Mouse (Mus musculus) limb, embryonic 11.5 days (tissue): Measurements from ENCODE around the gene Olfr142. TPM values are rescaled to one million over a fixed set of nuclear protein-coding genes. Genes with fewer than 3 reads are reported as not detected.
"Not testable (repeated sequence)": the region's sequence is repeated elsewhere in the genome, so short reads cannot be mapped to it uniquely, and the experiment has no call there.

Experiments used
- ATAC-seq: fragments of 200-750 bp; cut with Nextera tagmentation; 2 replicates; pipeline ENCODE4 v1.8.0; 2017; ENCODE audit warnings: low read depth; ENCODE audit not compliant: insufficient number of reproducible peaks, low FRiP score, low TSS enrichment
- DNase-seq: peaks from one replicate; pipeline ENCODE4 v3.0.0-alpha.2; 2015; ENCODE audit warnings: low spot score
- H3K27ac ChIP-seq: fragments of 300-500 bp; sonication (generic); replicated peaks from 2 replicates; pipeline ENCODE4 v1.5.1; 2014; ENCODE audit warnings: low read depth, mild to moderate bottlenecking, low read length
- H3K27me3 ChIP-seq: fragments of 300-500 bp; sonication (generic); 2 replicates; pipeline ENCODE4 v1.6.1; 2014; ENCODE audit warnings: mild to moderate bottlenecking, low read length, mixed read lengths; ENCODE audit not compliant: control insufficient read depth, insufficient read depth
- H3K36me3 ChIP-seq: fragments of 300-500 bp; sonication (generic); 2 replicates; pipeline ENCODE4 v1.6.1; 2014; ENCODE audit warnings: mild to moderate bottlenecking, low read length, moderate library complexity, mixed read lengths; ENCODE audit not compliant: control insufficient read depth, insufficient read depth
- H3K4me1 ChIP-seq: fragments of 300-500 bp; sonication (generic); 2 replicates; pipeline ENCODE4 v1.6.1; 2014; ENCODE audit warnings: low read length, mixed read lengths; ENCODE audit not compliant: control insufficient read depth, insufficient read depth
- H3K4me2 ChIP-seq: fragments of 300-500 bp; sonication (generic); 2 replicates; pipeline ENCODE4 v1.6.1; 2014; ENCODE audit warnings: low read depth, mild to moderate bottlenecking, moderate library complexity; ENCODE audit not compliant: severe bottlenecking
- H3K4me3 ChIP-seq: fragments of 300-500 bp; sonication (generic); 2 replicates; pipeline ENCODE4 v1.5.1; 2014; ENCODE audit warnings: low read depth, low read length
- H3K9ac ChIP-seq: fragments of 300-500 bp; sonication (generic); 2 replicates; pipeline ENCODE4 v1.6.1; 2014; ENCODE audit warnings: mild to moderate bottlenecking, low read length
- H3K9me3 ChIP-seq: fragments of 300-500 bp; sonication (generic); 2 replicates; pipeline ENCODE4 v1.6.1; 2016; ENCODE audit warnings: low read length; ENCODE audit not compliant: control insufficient read depth
- WGBS: fragments of 180-500 bp; shearing (Covaris S2); extraction: QIAGEN DNeasy Blood & Tissue Kit; methylation state at CpG from one replicate; pipeline ENCODE4 v1.1.7; 2014; 5-methylcytosine and 5-hydroxymethylcytosine counted together
- polyA plus RNA-seq: library from polyadenylated mRNA; unstranded; fragments of >200 nt; fragmentation: Nextera tagmentation; extraction: Ambion mirVana; gene quantifications from 2 replicates; pipeline ENCODE4 v1.2.1, GENCODE M21; 2014

Gene Olfr142
- not detected in 2 replicates for polyA plus RNA-seq

DNA sequence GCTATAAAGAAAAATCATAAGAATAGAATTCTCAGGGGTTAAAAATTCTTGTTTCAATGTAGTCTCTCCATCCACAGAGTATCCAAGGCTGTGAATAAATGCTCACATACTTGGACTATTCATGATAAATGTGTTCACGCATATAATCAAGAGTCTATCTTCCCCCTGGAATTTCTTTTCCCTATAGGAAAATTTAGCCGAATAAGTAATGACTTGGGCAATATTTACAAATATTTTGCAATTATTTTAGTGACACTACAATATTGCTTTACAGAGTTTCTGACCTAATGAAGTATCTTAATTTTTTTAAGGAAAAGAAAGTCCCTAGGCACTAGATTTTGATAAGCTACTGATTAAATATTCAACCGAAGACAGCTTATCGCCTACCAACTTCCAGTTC is at the start of gene Olfr142:
Gene Olfr142 (minus strand): TSS at position 101 of the 400 bp plus-strand sequence.
- 97% methylated on average over 4 of the region's 4 CpGs for WGBS
- ATAC-seq (no peak), DNase-seq (no peak)
- H3K36me3 ChIP-seq, result no peaks in the 10 kb centered on the region
- H3K4me3 ChIP-seq, result no peak within 1 kb of the TSS
- H3K4me2 ChIP-seq, result no peak within 1 kb of the TSS
- H3K9ac ChIP-seq, result no peak within 1 kb of the TSS
- H3K4me1 ChIP-seq, result no peaks in the 10 kb centered on the region
- no peaks in the 10 kb centered on the region for H3K9me3 ChIP-seq
- H3K27ac ChIP-seq, result no peak within 1 kb of the TSS
- no peaks in the 10 kb centered on the region for H3K27me3 ChIP-seq

GRCm38 (mm10) chr2:90292741-90293140 is 35.3 kb upstream of the Olfr142 start, which contains the start of gene Olfr1272:
Gene Olfr1272 (minus strand): TSS chr2:90292841.
- H3K27me3 ChIP-seq, result no peaks in the 10 kb centered on the region
- no peak within 1 kb of the TSS for H3K4me3 ChIP-seq
- 91% methylated on average over 6 of the region's 6 CpGs for WGBS
- DNase-seq (no peak), ATAC-seq (no peak)
- no peak within 1 kb of the TSS for H3K9ac ChIP-seq
- H3K4me2 ChIP-seq, result no peak within 1 kb of the TSS
- no peak within 1 kb of the TSS for H3K27ac ChIP-seq
- no peaks in the 10 kb centered on the region for H3K4me1 ChIP-seq
- H3K9me3 ChIP-seq, result no peaks in the 10 kb centered on the region
- H3K36me3 ChIP-seq, result no peaks in the 10 kb centered on the region

DNA sequence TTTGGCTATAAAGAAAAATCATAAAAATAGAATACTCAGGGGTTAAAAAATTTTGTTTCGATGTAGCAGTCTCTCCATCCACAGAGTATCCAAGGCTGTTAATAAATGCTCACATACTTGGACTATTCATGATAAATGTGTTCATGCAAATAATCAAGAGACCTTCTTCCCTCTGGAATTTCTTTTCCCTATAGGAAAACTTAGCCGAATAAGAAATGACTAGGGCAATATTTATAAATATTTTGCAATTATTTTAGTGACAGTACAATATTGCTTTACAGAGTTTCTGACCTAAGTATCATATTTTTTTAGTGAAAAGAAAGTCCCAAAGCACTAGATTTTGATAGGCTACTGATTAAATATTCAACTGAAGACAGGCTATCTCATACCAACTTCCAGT is 13.5 kb upstream of the Olfr142 start, which contains the start of gene Olfr1271:
Gene Olfr1271 (minus strand): TSS at position 101 of the 400 bp plus-strand sequence.
- ATAC-seq, result no peak
- no peaks in the 10 kb centered on the region for H3K27me3 ChIP-seq
- 91% methylated on average over 2 of the region's 2 CpGs for WGBS

GRCm38 (mm10) chr2:90224393-90224792 is 33.0 kb downstream of the Olfr142 start, which contains the start of gene Olfr1506:
Gene Olfr1506 (minus strand): TSS chr2:90224493.
- not testable (repeated sequence) for H3K27ac ChIP-seq, H3K4me3 ChIP-seq, ATAC-seq, H3K4me1 ChIP-seq, H3K27me3 ChIP-seq, DNase-seq, H3K9ac ChIP-seq, H3K4me2 ChIP-seq, H3K9me3 ChIP-seq, H3K36me3 ChIP-seq
- WGBS, result no CpG with 5 or more reads among the region's 6 CpGs

More for the DNA sequence above, 13.5 kb upstream of the Olfr142 start, which contains the start of gene Olfr1271:
- Histone ChIP-seq H3K36me3 (no peaks in the 10 kb centered on the region), H3K9me3 (no peaks in the 10 kb centered on the region), H3K4me2 (no peak within 1 kb of the TSS), H3K4me3 (no peak within 1 kb of the TSS), H3K9ac (no peak within 1 kb of the TSS), H3K4me1 (no peaks in the 10 kb centered on the region), H3K27ac (no peak within 1 kb of the TSS)
- no peak for DNase-seq

Other genes with a start within 250 kb of the Olfr142 start
- not detected in 2 replicates for gene Olfr1263, start 245.5 kb downstream of the Olfr142 start, polyA plus RNA-seq
- gene Olfr1264, start 232.0 kb downstream of the Olfr142 start, polyA plus RNA-seq, result not detected in 2 replicates
- not detected in 2 replicates for gene Olfr1265, start 222.3 kb downstream of the Olfr142 start, polyA plus RNA-seq
- not detected in 2 replicates for gene Olfr140, start 194.0 kb downstream of the Olfr142 start, polyA plus RNA-seq
- not detected in 2 replicates for gene Olfr1269, start 136.2 kb downstream of the Olfr142 start, polyA plus RNA-seq
- not detected in 2 replicates for gene Olfr32, start 115.3 kb downstream of the Olfr142 start, polyA plus RNA-seq
- not detected in 2 replicates for gene Olfr1270, start 104.5 kb downstream of the Olfr142 start, polyA plus RNA-seq
- gene Olfr1506, start 33.1 kb downstream of the Olfr142 start, polyA plus RNA-seq, result not detected in 2 replicates
- gene Olfr1271, start 13.4 kb upstream of the Olfr142 start, polyA plus RNA-seq, result not detected in 2 replicates
- not detected in 2 replicates for gene Olfr1272, start 35.2 kb upstream of the Olfr142 start, polyA plus RNA-seq
- not detected in 2 replicates for gene Gm13769, start 64.6 kb upstream of the Olfr142 start, polyA plus RNA-seq
- not detected in 2 replicates for gene Olfr1274-ps, start 141.1 kb upstream of the Olfr142 start, polyA plus RNA-seq